Mouse (Mus musculus): ENCODE data around the gene Hsf2bp. TPM values are rescaled to one million over a fixed set of nuclear protein-coding genes. Genes with fewer than 3 reads are reported as not detected.

The Hsf2bp gene
- polyA plus RNA-seq, 1 experiment from 2014 or later: 0.42 TPM

GRCm38 (mm10) chr17:32040263-32040662 lies 4.1 kb upstream of the Hsf2bp start:
- Histone ChIP-seq H3K4me3 (ENCODE audit: low read depth, low read length) (no peak overlapping the region), H3K27ac (ENCODE audit: low read depth) (peak overlapping the region; percentile 34; the same call in 1 of the 2 replicates), H3K36me3 (replicated peaks; ENCODE audit: insufficient read depth, low read length) (no peaks in the 10 kb centered on the region), H3K9me3 (ENCODE audit: low read length) (no peaks in the 10 kb centered on the region), H3K27me3 (ENCODE audit: insufficient read depth, low read length) (no peaks in the 10 kb centered on the region), H3K4me2 (ENCODE audit: low read depth, low read length) (no peak overlapping the region), H3K4me1 (ENCODE audit: insufficient read depth) (peaks cover 20% of the 10 kb centered on the region), H3K9ac (replicated peaks) (no peak overlapping the region)
- DNase-seq: peak; percentile 35
- ATAC-seq: no peak
- WGBS (ENCODE audit: insufficient replicate concordance): 48% methylated on average over 10 of the region's 10 CpGs
- no peak for TF ChIP-seq CTCF (IDR thresholded peaks at IDR 0.05; ENCODE audit: low read depth)
- TF ChIP-seq EP300 (IDR thresholded peaks at IDR 0.05; ENCODE audit: low read depth): no peak

- no peak for TF ChIP-seq EP300 (IDR thresholded peaks at IDR 0.05; ENCODE audit: low read depth)
- TF ChIP-seq CTCF (IDR thresholded peaks at IDR 0.05; ENCODE audit: low read depth): no peak
- ATAC-seq (peak; percentile 44), DNase-seq (peak; percentile 30)
- Histone ChIP-seq H3K4me2 (ENCODE audit: low read depth, low read length) (peak overlapping the region; percentile 98), H3K4me1 (ENCODE audit: insufficient read depth) (peaks cover 20% of the 10 kb centered on the region), H3K36me3 (replicated peaks; ENCODE audit: insufficient read depth, low read length) (no peaks in the 10 kb centered on the region), H3K9ac (replicated peaks) (peak overlapping the region; percentile 77), H3K27me3 (ENCODE audit: insufficient read depth, low read length) (no peaks in the 10 kb centered on the region), H3K4me3 (ENCODE audit: low read depth, low read length) (peak overlapping the region; percentile 83), H3K9me3 (ENCODE audit: low read length) (no peaks in the 10 kb centered on the region), H3K27ac (ENCODE audit: low read depth) (peak overlapping the region; percentile 64; the same call in 1 of the 2 replicates)
- WGBS (ENCODE audit: insufficient replicate concordance): under 1% methylated on average over 46 of the region's 46 CpGs
These were observed 625 bp upstream of the Hsf2bp start for GRCm38 (mm10) chr17:32036509-32037438.

- ATAC-seq (no peak), DNase-seq (no peak)
- Histone ChIP-seq H3K9me3 (ENCODE audit: low read length) (no peaks in the 10 kb centered on the region), H3K36me3 (replicated peaks; ENCODE audit: insufficient read depth, low read length) (no peaks in the 10 kb centered on the region), H3K4me1 (ENCODE audit: insufficient read depth) (peaks cover 23% of the 10 kb centered on the region), H3K4me2 (ENCODE audit: low read depth, low read length) (no peak overlapping the region), H3K9ac (replicated peaks) (no peak overlapping the region), H3K27ac (ENCODE audit: low read depth) (no peak overlapping the region), H3K4me3 (ENCODE audit: low read depth, low read length) (no peak overlapping the region), H3K27me3 (ENCODE audit: insufficient read depth, low read length) (no peaks in the 10 kb centered on the region)
- 87% methylated on average over 23 of the region's 23 CpGs for WGBS (ENCODE audit: insufficient replicate concordance)
- no peak for TF ChIP-seq CTCF (IDR thresholded peaks at IDR 0.05; ENCODE audit: low read depth)
- TF ChIP-seq EP300 (IDR thresholded peaks at IDR 0.05; ENCODE audit: low read depth): no peak
These were observed 1.8 kb downstream of the Hsf2bp start for GRCm38 (mm10) chr17:32034322-32034721.

GRCm38 (mm10) chr17:32031684-32032083 lies 4.5 kb downstream of the Hsf2bp start:
- no peaks in the 10 kb centered on the region for H3K27me3 ChIP-seq (ENCODE audit: insufficient read depth, low read length)

GRCm38 (mm10) chr17:32028301-32028700 lies 7.8 kb downstream of the Hsf2bp start:
- no peaks in the 10 kb centered on the region for H3K36me3 ChIP-seq (replicated peaks; ENCODE audit: insufficient read depth, low read length)
- no peaks in the 10 kb centered on the region for H3K9me3 ChIP-seq (ENCODE audit: low read length)
- no peak for ATAC-seq
- H3K4me2 ChIP-seq (ENCODE audit: low read depth, low read length): no peak overlapping the region
- no peak overlapping the region for H3K9ac ChIP-seq (replicated peaks)
- TF ChIP-seq EP300 (IDR thresholded peaks at IDR 0.05; ENCODE audit: low read depth): no peak
- no peak for TF ChIP-seq CTCF (IDR thresholded peaks at IDR 0.05; ENCODE audit: low read depth)
- H3K4me1 ChIP-seq (ENCODE audit: insufficient read depth): peaks cover 3% of the 10 kb centered on the region; the same call in 1 of the 2 replicates
- WGBS (ENCODE audit: insufficient replicate concordance): 73% methylated on average over 3 of the region's 3 CpGs
- H3K27ac ChIP-seq (ENCODE audit: low read depth): no peak overlapping the region
- no peak for DNase-seq
- no peak overlapping the region for H3K4me3 ChIP-seq (ENCODE audit: low read depth, low read length)
- H3K27me3 ChIP-seq (ENCODE audit: insufficient read depth, low read length): no peaks in the 10 kb centered on the region

More at GRCm38 (mm10) chr17:32031684-32032083, 4.5 kb downstream of the Hsf2bp start:
- Histone ChIP-seq H3K4me3 (ENCODE audit: low read depth, low read length) (no peak overlapping the region), H3K36me3 (replicated peaks; ENCODE audit: insufficient read depth, low read length) (no peaks in the 10 kb centered on the region), H3K4me2 (ENCODE audit: low read depth, low read length) (no peak overlapping the region), H3K9me3 (ENCODE audit: low read length) (no peaks in the 10 kb centered on the region), H3K4me1 (ENCODE audit: insufficient read depth) (peaks cover 10% of the 10 kb centered on the region), H3K9ac (replicated peaks) (no peak overlapping the region), H3K27ac (ENCODE audit: low read depth) (no peak overlapping the region)
- no peak; the same call in 1 of the 2 replicates for ATAC-seq
- peak; percentile 42 for DNase-seq
- TF ChIP-seq EP300 (IDR thresholded peaks at IDR 0.05; ENCODE audit: low read depth) (no peak), CTCF (IDR thresholded peaks at IDR 0.05; ENCODE audit: low read depth) (no peak)
- 35% methylated on average over 7 of the region's 7 CpGs for WGBS (ENCODE audit: insufficient replicate concordance)

GRCm38 (mm10) chr17:32027666-32028065 lies 8.5 kb downstream of the Hsf2bp start:
- ATAC-seq: no peak
- no peak overlapping the region for H3K9ac ChIP-seq (replicated peaks)

More at GRCm38 (mm10) chr17:32027666-32028065, 8.5 kb downstream of the Hsf2bp start:
- peaks cover 3% of the 10 kb centered on the region; the same call in 1 of the 2 replicates for H3K4me1 ChIP-seq (ENCODE audit: insufficient read depth)
- H3K4me2 ChIP-seq (ENCODE audit: low read depth, low read length): no peak overlapping the region
- TF ChIP-seq EP300 (IDR thresholded peaks at IDR 0.05; ENCODE audit: low read depth) (no peak), CTCF (IDR thresholded peaks at IDR 0.05; ENCODE audit: low read depth) (peak; percentile 68)
- no peaks in the 10 kb centered on the region for H3K9me3 ChIP-seq (ENCODE audit: low read length)
- H3K27ac ChIP-seq (ENCODE audit: low read depth): no peak overlapping the region
- 29% methylated on average over 3 of the region's 3 CpGs for WGBS (ENCODE audit: insufficient replicate concordance)
- no peaks in the 10 kb centered on the region for H3K27me3 ChIP-seq (ENCODE audit: insufficient read depth, low read length)
- H3K36me3 ChIP-seq (replicated peaks; ENCODE audit: insufficient read depth, low read length): no peaks in the 10 kb centered on the region
- DNase-seq: no peak
- H3K4me3 ChIP-seq (ENCODE audit: low read depth, low read length): no peak overlapping the region
